Mouse (Mus musculus) MEL (cell line): ENCODE data around the gene Cachd1. TPM values are rescaled to one million over a fixed set of nuclear protein-coding genes. Genes with fewer than 3 reads are reported as not detected.

ENCODE experiments used
- DNase-seq: peaks from one replicate; pipeline ENCODE4 v3.0.0; 2011; ENCODE audit warnings: low read depth, low spot score
- H3K27ac ChIP-seq: 2 replicates; pipeline ENCODE4 v1.5.1; 2012; ENCODE audit warnings: low read depth, mild to moderate bottlenecking, control low read depth, low read length, moderate library complexity; ENCODE audit not compliant: control insufficient read depth
- H3K27me3 ChIP-seq, 2 experiments: fragments of 150-350 bp in 1 of 2; sonication (generic) in 1 of 2; 2 replicates each; pipeline ENCODE4 v1.6.1; 2012; ENCODE audit warnings: low read length in 2 of 2, mild to moderate bottlenecking in 2 of 2, improper control_type of control experiment in 1 of 2, moderate library complexity in 1 of 2; ENCODE audit not compliant: insufficient read depth in 2 of 2, control insufficient read depth in 1 of 2
- H3K36me3 ChIP-seq, 2 experiments: 2 replicates each; pipeline ENCODE4 v1.6.1; 2012 to 2014; ENCODE audit warnings: low read length in 2 of 2, improper control_type of control experiment in 1 of 2, inconsistent platforms in 1 of 2, mild to moderate bottlenecking in 1 of 2; ENCODE audit not compliant: insufficient read depth in 2 of 2, control insufficient read depth in 1 of 2
- H3K4me1 ChIP-seq, 2 experiments: fragments of 150-350 bp in 1 of 2; sonication (generic) in 1 of 2; 2 replicates each; pipeline ENCODE4 v1.6.1; 2012; ENCODE audit warnings: low read length in 2 of 2, improper control_type of control experiment in 1 of 2, mild to moderate bottlenecking in 1 of 2; ENCODE audit not compliant: insufficient read depth in 2 of 2, control insufficient read depth in 1 of 2
- H3K4me3 ChIP-seq, 2 experiments: fragments of 150-350 bp in 1 of 2; sonication (generic) in 1 of 2; 2 replicates each; pipeline ENCODE4 v1.5.1; 2012; ENCODE audit warnings: low read depth in 2 of 2, low read length in 2 of 2, mild to moderate bottlenecking in 2 of 2, moderate library complexity in 2 of 2, control low read depth in 1 of 2, improper control_type of control experiment in 1 of 2; ENCODE audit not compliant: control insufficient read depth in 1 of 2, insufficient read depth in 1 of 2
- H3K79me2 ChIP-seq: 2 replicates; pipeline ENCODE4 v1.6.1; 2012; ENCODE audit warnings: mild to moderate bottlenecking, low read length, moderate library complexity; ENCODE audit not compliant: control insufficient read depth, poor library complexity, insufficient read depth
- H3K9ac ChIP-seq: 2 replicates; pipeline ENCODE4 v1.6.1; 2012; ENCODE audit warnings: low read depth, mild to moderate bottlenecking, control low read depth, low read length, moderate library complexity; ENCODE audit not compliant: control insufficient read depth, poor library complexity, severe bottlenecking
- H3K9me3 ChIP-seq: fragments of 150-350 bp; sonication (generic); replicated peaks from 2 replicates; pipeline ENCODE4 v1.6.1; 2012; ENCODE audit warnings: mild to moderate bottlenecking, low read length, improper control_type of control experiment, moderate library complexity; ENCODE audit not compliant: insufficient read depth
- CHD2 ChIP-seq: IDR thresholded peaks from 2 replicates; pipeline ENCODE4 v1.6.1; 2011; ENCODE audit warnings: low read length, improper control_type of control experiment
- CTCF ChIP-seq, 3 experiments: IDR thresholded peaks in 2 of 3; conservative IDR thresholded peaks in 1 of 3; 2 replicates each; pipeline ENCODE4 v1.5.1; 2011 to 2012; ENCODE audit warnings: low read length in 3 of 3, low read depth in 2 of 3, mild to moderate bottlenecking in 2 of 3, improper control_type of control experiment in 1 of 3, inconsistent platforms in 1 of 3, mixed read lengths in 1 of 3, moderate library complexity in 1 of 3; ENCODE audit not compliant: control insufficient read depth in 1 of 3, insufficient read depth in 1 of 3, poor library complexity in 1 of 3, severe bottlenecking in 1 of 3
- ETS1 ChIP-seq: IDR thresholded peaks from 2 replicates; pipeline ENCODE4 v1.6.1; 2012; ENCODE audit warnings: low read depth, mild to moderate bottlenecking, inconsistent platforms, low read length, improper control_type of control experiment, moderate library complexity
- GABPA ChIP-seq: IDR thresholded peaks from 2 replicates; pipeline ENCODE4 v1.6.1; 2012; ENCODE audit warnings: low read depth, mild to moderate bottlenecking, inconsistent platforms, low read length, improper control_type of control experiment, moderate library complexity
- GATA1 ChIP-seq: IDR thresholded peaks from 2 replicates; pipeline ENCODE4 v1.6.1; 2011; ENCODE audit warnings: low read depth, low read length, improper control_type of control experiment
- MAFK ChIP-seq: IDR thresholded peaks from 2 replicates; pipeline ENCODE4 v1.6.1; 2011; ENCODE audit warnings: low read depth, mild to moderate bottlenecking, low read length, improper control_type of control experiment, borderline replicate concordance
- MAX ChIP-seq: IDR thresholded peaks from 2 replicates; pipeline ENCODE4 v1.6.1; 2011; ENCODE audit warnings: low read length, improper control_type of control experiment
- MAZ ChIP-seq: IDR thresholded peaks from 2 replicates; pipeline ENCODE4 v1.6.1; 2012; ENCODE audit warnings: low read depth, mild to moderate bottlenecking, inconsistent platforms, low read length, improper control_type of control experiment
- MYC ChIP-seq: IDR thresholded peaks from 2 replicates; pipeline ENCODE4 v1.6.1; 2011; ENCODE audit warnings: low read depth, mild to moderate bottlenecking, low read length, improper control_type of control experiment, moderate library complexity
- NRF1 ChIP-seq: IDR thresholded peaks from 2 replicates; pipeline ENCODE4 v1.6.1; 2014; ENCODE audit warnings: low read depth, mild to moderate bottlenecking, inconsistent platforms, low read length, improper control_type of control experiment, moderate library complexity; ENCODE audit not compliant: poor library complexity, insufficient read depth, severe bottlenecking
- POLR2AphosphoS5 ChIP-seq: IDR thresholded peaks from 2 replicates; pipeline ENCODE4 v1.6.1; 2012; ENCODE audit warnings: low read depth, borderline replicate concordance, mild to moderate bottlenecking, inconsistent platforms, low read length, moderate library complexity, mixed read lengths
- SIN3A ChIP-seq: IDR thresholded peaks from 2 replicates; pipeline ENCODE4 v1.6.1; 2012; ENCODE audit warnings: low read length, improper control_type of control experiment, inconsistent platforms
- TBP ChIP-seq: IDR thresholded peaks from 2 replicates; pipeline ENCODE4 v1.8.0; 2011; ENCODE audit warnings: low read depth, low read length, improper control_type of control experiment
- USF1 ChIP-seq: IDR thresholded peaks from 2 replicates; pipeline ENCODE4 v1.6.1; 2014; ENCODE audit warnings: low read depth, mild to moderate bottlenecking, inconsistent platforms, low read length, improper control_type of control experiment, moderate library complexity
- USF2 ChIP-seq, 2 experiments: IDR thresholded peaks; 2 replicates each; pipeline ENCODE4 v1.6.1; 2011 to 2012; ENCODE audit warnings: improper control_type of control experiment in 2 of 2, low read length in 2 of 2, borderline replicate concordance in 1 of 2, inconsistent platforms in 1 of 2, low read depth in 1 of 2, mild to moderate bottlenecking in 1 of 2; ENCODE audit not compliant: insufficient read depth in 1 of 2
- ZKSCAN1 ChIP-seq: IDR thresholded peaks from 2 replicates; pipeline ENCODE4 v1.6.1; 2012; ENCODE audit warnings: low read depth, mild to moderate bottlenecking, inconsistent platforms, low read length, improper control_type of control experiment, moderate library complexity
- ZMIZ1 ChIP-seq: IDR thresholded peaks from 2 replicates; pipeline ENCODE4 v1.6.1; 2012; ENCODE audit warnings: low read depth, mild to moderate bottlenecking, inconsistent platforms, low read length, improper control_type of control experiment, moderate library complexity
- ZNF384 ChIP-seq: IDR thresholded peaks from 2 replicates; pipeline ENCODE4 v1.6.1; 2012; ENCODE audit warnings: low read depth, mild to moderate bottlenecking, inconsistent platforms, low read length, improper control_type of control experiment
- polyA plus RNA-seq, 2 experiments: library from polyadenylated mRNA; stranded (reverse) in 1 of 2; unstranded in 1 of 2; fragments of >175 nt in 1 of 2; fragments of >200 nt in 1 of 2; gene quantifications; 2 replicates each; pipeline versions ENCODE4 v1.2.1 to v1.2.4; 2012; ENCODE audit warnings: low replicate concordance in 2 of 2, low read depth in 1 of 2; ENCODE audit not compliant: insufficient read length in 2 of 2, insufficient read depth in 1 of 2, missing spikeins in 1 of 2
- total RNA-seq: library from RNA; depleted of rRNA; stranded (reverse); fragments of 300-350 nt; gene quantifications from 2 replicates; pipeline ENCODE4 v1.2.3, GENCODE M21; 2012

Cachd1 gene
- total and polyA plus RNA-seq, 3 experiments: 4.0 to 15.8 TPM; not detected in 1

DNA sequence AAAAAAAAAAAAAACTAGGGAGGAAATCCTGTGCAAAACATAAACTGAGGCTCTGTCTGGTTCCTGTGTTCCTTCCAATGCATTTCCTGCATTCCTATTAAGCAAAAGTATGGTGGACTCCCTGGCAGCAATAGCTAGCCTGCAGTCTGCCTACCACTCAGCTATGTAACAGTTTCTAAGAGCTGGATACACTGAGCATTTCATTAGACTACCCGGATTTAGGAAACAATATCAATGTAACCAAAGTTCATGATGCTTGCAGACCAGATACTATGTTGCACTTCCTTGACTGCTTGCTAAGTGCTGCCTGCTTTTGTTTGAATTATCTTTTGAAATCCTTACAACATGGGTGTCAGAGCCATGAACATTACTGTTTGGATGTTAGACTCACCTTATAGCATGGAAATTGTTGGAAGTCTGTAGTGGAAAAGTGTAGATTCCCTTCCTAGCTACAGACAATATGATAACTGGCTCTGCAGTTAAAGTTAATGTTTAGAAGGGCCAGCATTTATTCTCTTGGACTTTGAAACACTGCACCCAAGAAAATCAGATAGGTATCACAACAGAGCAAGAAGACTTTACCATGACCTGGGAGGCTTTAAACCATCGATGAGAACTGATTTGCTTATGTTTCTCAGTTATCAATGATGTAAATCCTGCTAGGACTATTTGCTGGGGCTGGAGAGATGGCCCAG, 37.4 kb downstream of the Cachd1 start:
- H3K36me3 ChIP-seq: no peaks in the 10 kb centered on the region
- no peak overlapping the region for H3K27ac ChIP-seq
- no peak for TF ChIP-seq ZNF384
- TF ChIP-seq, all 39 proteins: peak for 0
- DNase-seq: no peak
- no peak overlapping the region for H3K4me3 ChIP-seq
- no peaks in the 10 kb centered on the region for H3K27me3 ChIP-seq
- no peaks in the 10 kb centered on the region for H3K79me2 ChIP-seq
- H3K9ac ChIP-seq: no peak overlapping the region
- H3K9me3 ChIP-seq: no peaks in the 10 kb centered on the region
- no peaks in the 10 kb centered on the region for H3K4me1 ChIP-seq

DNA sequence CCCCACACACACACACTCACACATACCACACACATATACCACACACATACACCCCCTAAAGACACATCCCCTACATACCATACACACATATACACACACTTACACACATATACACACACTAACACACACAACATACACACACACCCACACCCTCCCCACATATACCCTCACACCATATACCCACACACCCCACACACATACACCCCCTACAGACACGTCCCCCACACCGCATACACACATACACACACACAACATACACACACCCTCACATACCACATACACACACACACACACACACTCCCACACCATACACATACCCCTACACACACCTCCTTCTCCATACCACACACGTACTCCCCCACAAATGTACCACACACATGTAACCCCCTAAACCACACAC, 42.8 kb downstream of the Cachd1 start:
- Histone ChIP-seq H3K79me2 (no peaks in the 10 kb centered on the region), H3K36me3 (no peaks in the 10 kb centered on the region), H3K27me3 (no peaks in the 10 kb centered on the region), H3K9ac (no peak overlapping the region), H3K9me3 (no peaks in the 10 kb centered on the region), H3K4me3 (no peak overlapping the region), H3K27ac (no peak overlapping the region), H3K4me1 (no peaks in the 10 kb centered on the region)
- no peak for DNase-seq
- no peak for TF ChIP-seq ZMIZ1
- TF ChIP-seq ZKSCAN1: no peak
- no peak for TF ChIP-seq USF2 (IDR thresholded peaks at IDR 0.05; ENCODE audit: borderline replicate concordance in 1 of 2, insufficient read depth in 1 of 2, low read depth in 1 of 2, low read length in 2 of 2)
- no peak for TF ChIP-seq MAFK
- no peak for TF ChIP-seq ETS1
- no peak for TF ChIP-seq SIN3A
- TF ChIP-seq TBP: no peak
- TF ChIP-seq GATA1: no peak

DNA sequence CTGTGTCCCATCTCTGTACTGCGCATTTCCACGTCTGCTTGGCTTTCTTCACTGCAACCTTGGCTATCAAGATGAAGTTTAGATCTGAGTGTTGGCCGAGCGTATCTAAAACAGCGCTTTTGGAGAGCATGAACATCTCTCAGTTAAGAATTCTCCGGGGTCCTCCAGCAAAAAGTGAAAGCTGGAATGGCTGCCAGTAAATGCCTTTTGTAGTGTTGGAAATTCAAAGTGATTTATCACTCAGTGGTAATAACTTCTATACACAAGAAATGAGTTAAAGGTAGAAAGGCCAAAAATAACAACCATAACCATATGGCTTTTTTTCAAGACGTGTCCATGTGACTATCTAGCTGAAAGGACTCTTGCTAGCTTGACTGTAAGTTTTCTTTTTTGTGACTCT, 46.1 kb downstream of the Cachd1 start:
- no peaks in the 10 kb centered on the region for H3K9me3 ChIP-seq
- DNase-seq: no peak
- TF ChIP-seq MAX (no peak), CHD2 (no peak), USF1 (no peak), GABPA (no peak), MAZ (no peak), NRF1 (no peak), MYC (no peak), CTCF (IDR thresholded peaks at IDR 0.05 in 2 of 3, conservative IDR thresholded peaks at IDR 0.05 in 1 of 3; ENCODE audit: control insufficient read depth in 1 of 3, insufficient read depth in 1 of 3, low read depth in 2 of 3, low read length in 3 of 3, poor library complexity in 1 of 3, severe bottlenecking in 1 of 3) (no peak), POLR2AphosphoS5 (no peak), ZKSCAN1 (no peak), ZMIZ1 (no peak)

More for the DNA sequence above, 46.1 kb downstream of the Cachd1 start:
- Histone ChIP-seq H3K4me1 (no peaks in the 10 kb centered on the region), H3K27ac (no peak overlapping the region), H3K9ac (no peak overlapping the region), H3K79me2 (no peaks in the 10 kb centered on the region), H3K27me3 (no peaks in the 10 kb centered on the region), H3K36me3 (no peaks in the 10 kb centered on the region), H3K4me3 (no peak overlapping the region)
